Mouse (Mus musculus) ovary, adult 2 months (tissue): ENCODE data around the gene Ptpn6. TPM values are rescaled to one million over a fixed set of nuclear protein-coding genes. Genes with fewer than 3 reads are reported as not detected.

Experiments
- polyA plus RNA-seq: library from polyadenylated mRNA; depleted of rRNA; stranded (reverse); fragments of >200 nt; gene quantifications from 2 replicates; pipeline ENCODE4 v1.2.3, GENCODE M21; 2012; rRNA removed

Gene Ptpn6
- 15.2 and 17.3 TPM in 2 replicates for polyA plus RNA-seq

DNA sequence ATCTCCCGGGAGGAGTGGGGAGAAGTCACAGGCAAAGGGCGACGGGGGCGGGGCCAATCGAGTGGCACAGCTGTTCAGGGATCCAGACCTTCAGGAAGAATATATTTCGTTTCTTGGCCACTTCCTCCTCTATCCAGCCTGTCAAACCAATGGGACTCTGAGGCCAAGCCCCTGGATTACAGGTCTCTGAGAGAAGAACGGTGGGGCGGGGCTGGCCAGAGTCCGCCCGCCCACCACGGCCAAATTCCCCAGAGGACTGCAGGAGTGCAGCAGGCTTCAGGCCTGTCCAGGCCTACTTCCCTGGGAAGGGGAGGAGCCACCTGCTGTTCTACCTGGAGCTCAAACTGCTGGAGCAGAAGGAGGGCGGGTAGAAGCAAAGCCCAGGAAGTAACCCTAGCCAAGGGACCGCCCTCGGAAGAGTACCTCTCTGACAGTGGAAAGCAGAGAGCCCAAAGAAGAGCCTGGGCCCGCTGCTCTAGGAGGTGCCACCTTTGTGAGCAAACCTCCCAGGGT, at the start of gene Ptpn6:
TSS of gene Ptpn6 (minus strand) at position 204 of the 513 bp plus-strand sequence.

DNA sequence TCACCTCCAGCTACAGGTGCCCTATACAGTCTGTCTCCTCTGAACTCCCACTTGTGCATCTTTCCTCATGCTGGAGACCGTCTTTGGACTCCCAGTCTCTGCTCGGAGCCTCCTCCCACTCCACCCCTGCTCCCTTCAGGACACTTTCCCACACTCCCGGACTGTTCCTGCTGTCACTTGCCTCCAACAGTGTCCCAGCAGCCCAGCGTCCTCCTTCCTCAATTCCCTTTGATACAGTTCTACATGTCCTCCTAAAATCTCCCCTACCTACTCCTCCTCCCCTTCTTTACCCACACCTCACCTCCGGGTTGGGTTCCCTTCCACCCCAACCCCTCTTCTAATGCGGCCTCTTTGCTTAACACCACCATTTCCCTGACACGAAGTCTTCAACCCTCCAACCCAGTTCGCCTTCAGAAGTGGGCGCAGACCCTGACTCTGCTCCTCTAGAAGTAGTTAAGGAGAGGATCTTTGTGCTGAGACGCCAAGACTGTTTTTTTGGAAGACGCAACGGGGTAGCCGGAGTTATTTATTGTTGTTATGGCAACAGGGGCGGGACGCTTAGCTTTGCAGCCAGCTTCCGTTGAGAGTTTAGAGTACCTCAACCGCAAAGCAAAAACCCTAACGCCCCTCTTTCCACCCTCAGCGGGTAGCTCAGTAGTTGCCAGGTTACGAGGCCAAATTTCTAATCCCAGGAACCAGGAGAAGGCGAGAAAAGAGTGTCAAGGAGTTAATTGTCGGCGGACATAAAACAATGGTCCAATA, 40.9 kb upstream of the Ptpn6 start, which contains the start of gene Lrrc23:
TSS of gene Lrrc23 (minus strand) at position 506 of the 762 bp plus-strand sequence.

GRCm38 (mm10) chr6:124769101-124769765, 30.7 kb upstream of the Ptpn6 start, which contains the start of gene Eno2:
Gene Eno2 (minus strand): TSS chr6:124769673.

GRCm38 (mm10) chr6:124755831-124756595, 17.5 kb upstream of the Ptpn6 start, which contains the start of the genes Gm45234 and Atn1:
Gene Gm45234 (minus strand): TSS chr6:124756021.
Gene Atn1 (minus strand): TSS chr6:124756524.

DNA sequence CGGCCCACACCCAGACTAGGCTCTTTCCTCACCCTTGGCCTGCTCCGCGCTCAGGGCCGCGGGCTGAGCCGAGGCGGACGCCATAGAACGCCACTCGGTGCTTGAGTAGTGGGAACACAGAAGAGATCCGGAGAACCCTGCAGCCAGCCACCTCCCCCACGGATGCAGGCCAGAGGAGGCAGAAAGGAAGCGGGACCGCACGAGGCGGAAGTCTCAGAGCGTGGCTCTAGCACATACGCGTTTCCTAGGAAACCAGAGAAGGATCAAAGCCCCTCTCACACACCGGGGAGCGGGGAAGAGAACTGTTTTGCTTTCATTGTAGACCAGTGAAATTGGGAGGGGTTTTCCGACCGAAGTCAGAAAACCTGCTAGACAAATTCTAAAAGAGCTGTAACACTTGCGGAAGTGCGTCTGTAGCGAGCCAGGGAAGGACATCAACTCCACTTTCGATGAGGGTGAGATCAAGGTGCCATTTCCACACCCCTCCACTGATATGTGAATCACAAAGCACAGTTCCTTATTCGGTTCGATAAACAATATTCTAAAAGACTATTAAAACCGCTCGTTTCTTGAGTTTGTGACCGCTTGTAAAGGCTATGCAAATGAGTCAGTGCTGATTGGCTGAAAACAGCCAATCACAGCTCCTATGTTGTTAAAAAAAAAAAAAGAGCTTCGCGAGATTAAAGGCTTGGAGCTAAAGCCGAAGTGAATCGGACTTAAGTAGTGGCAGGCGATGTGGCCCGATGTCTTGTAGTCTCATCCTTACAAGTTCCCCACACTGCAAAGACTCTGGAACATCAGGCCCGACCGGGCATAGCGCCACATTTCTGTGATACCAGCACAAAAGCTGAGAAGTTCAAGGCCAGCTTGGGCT, 2.6 kb upstream of the Ptpn6 start, which contains the start of gene Grcc10:
TSS of gene Grcc10 (minus strand) at position 487 of the 874 bp plus-strand sequence.

GRCm38 (mm10) chr6:124711824-124712782, 26.4 kb downstream of the Ptpn6 start, which contains the start of the genes Emg1 and Phb2:
Gene Emg1 (minus strand): TSS chr6:124712178.
Gene Phb2 (plus strand): TSS chr6:124712336.

Other genes with a start within 250 kb of the Ptpn6 start
- 3.6 and 4.3 TPM in 2 replicates for gene C1rl, start 245.6 kb downstream of the Ptpn6 start, polyA plus RNA-seq
- gene C1ra, start 226.3 kb downstream of the Ptpn6 start, polyA plus RNA-seq = 30.8 and 35.5 TPM in 2 replicates
- 61.1 and 87.7 TPM in 2 replicates for gene C1s1, start 196.4 kb downstream of the Ptpn6 start, polyA plus RNA-seq
- gene C1rb, start 168.4 kb downstream of the Ptpn6 start, polyA plus RNA-seq = 0.10 and 0.28 TPM in 2 replicates
- 0.09 and 0.21 TPM in 2 replicates for gene C1s2, start 102.6 kb downstream of the Ptpn6 start, polyA plus RNA-seq
- gene Lpcat3, start 75.7 kb downstream of the Ptpn6 start, polyA plus RNA-seq = 174 and 229 TPM in 2 replicates
- gene Emg1, start 26.5 kb downstream of the Ptpn6 start, polyA plus RNA-seq = 43.9 and 53.5 TPM in 2 replicates
- gene Phb2, start 26.4 kb downstream of the Ptpn6 start, polyA plus RNA-seq = 133 and 151 TPM in 2 replicates
- gene Grcc10, start 2.7 kb upstream of the Ptpn6 start, polyA plus RNA-seq = 266 and 371 TPM in 2 replicates
- gene Gm45234, start 17.3 kb upstream of the Ptpn6 start, polyA plus RNA-seq = not detected in 2 replicates
- gene Atn1, start 17.8 kb upstream of the Ptpn6 start, polyA plus RNA-seq = 44.9 and 59.9 TPM in 2 replicates
- gene Eno2, start 31.0 kb upstream of the Ptpn6 start, polyA plus RNA-seq = 10.6 and 11.5 TPM in 2 replicates
- 9.0 and 11.7 TPM in 2 replicates for gene Lrrc23, start 41.0 kb upstream of the Ptpn6 start, polyA plus RNA-seq
- gene Spsb2, start 69.9 kb upstream of the Ptpn6 start, polyA plus RNA-seq = 27.7 and 31.4 TPM in 2 replicates
- 353 and 433 TPM in 2 replicates for gene Tpi1, start 75.6 kb upstream of the Ptpn6 start, polyA plus RNA-seq
- gene Usp5, start 90.8 kb upstream of the Ptpn6 start, polyA plus RNA-seq = 120 TPM in 2 replicates
- 20.9 and 42.3 TPM in 2 replicates for gene Cdca3, start 90.8 kb upstream of the Ptpn6 start, polyA plus RNA-seq
- gene Gnb3, start 101.6 kb upstream of the Ptpn6 start, polyA plus RNA-seq = 0.98 and 1.0 TPM in 2 replicates
- gene P3h3, start 119.0 kb upstream of the Ptpn6 start, polyA plus RNA-seq = 99.7 and 118 TPM in 2 replicates
- 3.2 and 3.4 TPM in 2 replicates for gene Gpr162, start 125.3 kb upstream of the Ptpn6 start, polyA plus RNA-seq
- 1.4 and 1.6 TPM in 2 replicates for gene Cd4, start 149.5 kb upstream of the Ptpn6 start, polyA plus RNA-seq
- gene Lag3, start 173.0 kb upstream of the Ptpn6 start, polyA plus RNA-seq = 8.3 and 8.4 TPM in 2 replicates
- 2,014 and 3,023 TPM in 2 replicates for gene Ptms, start 181.4 kb upstream of the Ptpn6 start, polyA plus RNA-seq
- 367 and 376 TPM in 2 replicates for gene Mlf2, start 192.7 kb upstream of the Ptpn6 start, polyA plus RNA-seq
- 232 and 278 TPM in 2 replicates for gene Cops7a, start 226.8 kb upstream of the Ptpn6 start, polyA plus RNA-seq